Mouse (Mus musculus): Measurements from ENCODE around the gene Hipk4.
A peak's percentile ranks its signal among the peaks of the same experiment; 100 is the strongest.
"Not testable (repeated sequence)": the region's sequence is repeated elsewhere in the genome, so short reads cannot be mapped to it uniquely, and the experiment has no call there.

The Hipk4 gene

GRCm38 (mm10) chr7:27494659-27495367, 28.3 kb upstream of the Hipk4 start:
- DNase-seq (ENCODE audit: low read depth, low spot score), result not testable (repeated sequence)

GRCm38 (mm10) chr7:27499036-27499435, 24.0 kb upstream of the Hipk4 start, which contains the start of gene Prx:
Gene Prx (plus strand): TSS chr7:27499324.
- DNase-seq (ENCODE audit: low read depth, low spot score), result no peak

GRCm38 (mm10) chr7:27501620-27502019, 21.4 kb upstream of the Hipk4 start:
- DNase-seq (ENCODE audit: low read depth, low spot score), result no peak

GRCm38 (mm10) chr7:27506765-27507370, 16.2 kb upstream of the Hipk4 start:
- no peak for DNase-seq (ENCODE audit: low read depth, low spot score)

GRCm38 (mm10) chr7:27507711-27508647, 15.1 kb upstream of the Hipk4 start:
- peak; percentile 82 for DNase-seq (ENCODE audit: low read depth, low spot score)

- DNase-seq (ENCODE audit: low read depth, low spot score), result no peak
Observed at GRCm38 (mm10) chr7:27508648-27509005, 14.4 kb upstream of the Hipk4 start.

- DNase-seq (ENCODE audit: low read depth, low spot score), result no peak
Observed at GRCm38 (mm10) chr7:27510809-27511208, 12.3 kb upstream of the Hipk4 start.

- DNase-seq (ENCODE audit: low read depth, low spot score), result no peak
Observed at GRCm38 (mm10) chr7:27514961-27515360, 8.1 kb upstream of the Hipk4 start.

GRCm38 (mm10) chr7:27518314-27518713, 4.8 kb upstream of the Hipk4 start:
- no peak for DNase-seq (ENCODE audit: low read depth, low spot score)

GRCm38 (mm10) chr7:27520104-27520503, 3.0 kb upstream of the Hipk4 start:
- DNase-seq (ENCODE audit: low read depth, low spot score), result no peak

GRCm38 (mm10) chr7:27520599-27520998, 2.5 kb upstream of the Hipk4 start:
- DNase-seq (ENCODE audit: low read depth, low spot score), result no peak

GRCm38 (mm10) chr7:27523805-27524204, 738 bp downstream of the Hipk4 start:
- no peak for DNase-seq (ENCODE audit: low read depth, low spot score)

GRCm38 (mm10) chr7:27526039-27526827, 3.2 kb downstream of the Hipk4 start:
- peak; percentile 65 for DNase-seq (ENCODE audit: low read depth, low spot score)

GRCm38 (mm10) chr7:27529070-27529469, 6.0 kb downstream of the Hipk4 start:
- DNase-seq (ENCODE audit: low read depth, low spot score), result no peak

- DNase-seq (ENCODE audit: low read depth, low spot score), result no peak
Observed at GRCm38 (mm10) chr7:27530937-27531336, 7.9 kb downstream of the Hipk4 start.

GRCm38 (mm10) chr7:27531707-27532106, 8.6 kb downstream of the Hipk4 start:
- no peak for DNase-seq (ENCODE audit: low read depth, low spot score)

GRCm38 (mm10) chr7:27532480-27533050, 9.5 kb downstream of the Hipk4 start:
- no peak for DNase-seq (ENCODE audit: low read depth, low spot score)

- no peak for DNase-seq (ENCODE audit: low read depth, low spot score)
Observed at GRCm38 (mm10) chr7:27535386-27535785, 12.3 kb downstream of the Hipk4 start.

- DNase-seq (ENCODE audit: low read depth, low spot score), result no peak
Observed at GRCm38 (mm10) chr7:27536618-27537017, 13.6 kb downstream of the Hipk4 start.

- no peak for DNase-seq (ENCODE audit: low read depth, low spot score)
Observed at GRCm38 (mm10) chr7:27537998-27538397, 14.9 kb downstream of the Hipk4 start.

- DNase-seq (ENCODE audit: low read depth, low spot score), result no peak
Observed at GRCm38 (mm10) chr7:27538797-27539196, 15.7 kb downstream of the Hipk4 start.
